ENCODE assay signal across 9 mouse cellular contexts in genomic region chr4:32862751-32863446, GRCm38 (mm10).
DNase-seq lines count a peak whose midpoint lies in the region; ATAC-seq lines count a peak whose summit lies in the region.
"Had no signal": no experiment of that assay in that cellular context is flagged by ENCODE, and none has a peak within 500 bp of the region (broad histone marks: within the 10 kb centered on the region; RNA-seq: fewer than 3 reads in every experiment).

No protein-coding gene starts in this region.

- H3K27ac ChIP-seq in neural tube, embryonic 11.5 days (ENCODE audit: low read depth, low read length) = peak overlapping the region; percentile 50

- H3K4me1 ChIP-seq in neural tube, embryonic 11.5 days (ENCODE audit: control insufficient read depth, insufficient read depth, low read length) = peaks cover 29% of the 10 kb centered on the region

- no peaks in the 10 kb centered on the region for H3K9me3 ChIP-seq in neural tube, embryonic 11.5 days (ENCODE audit: control insufficient read depth, low read length)

- H3K9ac ChIP-seq in neural tube, embryonic 11.5 days (ENCODE audit: low read length) = peak overlapping the region; percentile 22

- 45% methylated on average over 15 of the region's 15 CpGs for WGBS in neural tube, embryonic 11.5 days

- H3K4me2 ChIP-seq in neural tube, embryonic 11.5 days (ENCODE audit: low read depth) = peak overlapping the region; percentile 40

- intact Hi-C loops in left cerebral cortex, postnatal 10 days (cut with DNase I) = loop anchor here (10.0 kb wide), 1 partner anchor 62 kb away; no protein-coding TSS in a partner anchor
- intact Hi-C loops in gastrocnemius, postnatal 36 days (cut with DNase I) = no loop called here

- no peaks in the 10 kb centered on the region for H3K27me3 ChIP-seq in neural tube, embryonic 11.5 days (ENCODE audit: control insufficient read depth, insufficient read depth, low read length)

- DNase-seq in neural tube, embryonic 11.5 days (ENCODE audit: low spot score) = peak; percentile 36
- no peak for DNase-seq in neural tube, embryonic 10.5 days (ENCODE audit: extremely low spot score, low spot score)
- DNase-seq in liver = peak; percentile 63
- DNase-seq in thymus, postnatal 25 days = peak; percentile 27
- no peak for DNase-seq in left cerebral cortex, postnatal 10 days (ENCODE audit: extremely low spot score in 1 of 2, low spot score in 2 of 2)
- no peak for DNase-seq in gastrocnemius, postnatal 36 days
- DNase-seq: cerebellum, adult 2 months; kidney, postnatal 36 days had no signal

- ATAC-seq in neural tube, embryonic 11.5 days (ENCODE audit: insufficient read depth, low FRiP score, low TSS enrichment) = no peak
- ATAC-seq in erythroid progenitor cell, adult 5-6 weeks (replicated peaks; ENCODE audit: low FRiP score, poor library complexity, severe bottlenecking) = peak; percentile 58

- no peaks in the 10 kb centered on the region for H3K36me3 ChIP-seq in neural tube, embryonic 11.5 days (ENCODE audit: control insufficient read depth, insufficient read depth, low read length)

- H3K4me3 ChIP-seq in neural tube, embryonic 11.5 days (ENCODE audit: low read depth, low read length) = 0 out of 2 replicates have a peak overlapping the region, but pooled peaks have one; percentile 0

Comparison
In these comparisons a context has a peak if more than half of its experiments do, and no peak if none do; other contexts are left out.
1. DNase-seq: peak in neural tube, embryonic 11.5 days (single experiment), liver (single experiment) and thymus, postnatal 25 days (single experiment); none in neural tube, embryonic 10.5 days (single experiment), left cerebral cortex, postnatal 10 days (0 of 2) and gastrocnemius, postnatal 36 days (0 of 2).